Mouse (Mus musculus): Measurements from ENCODE around the gene Cox19.

The Cox19 gene

DNA sequence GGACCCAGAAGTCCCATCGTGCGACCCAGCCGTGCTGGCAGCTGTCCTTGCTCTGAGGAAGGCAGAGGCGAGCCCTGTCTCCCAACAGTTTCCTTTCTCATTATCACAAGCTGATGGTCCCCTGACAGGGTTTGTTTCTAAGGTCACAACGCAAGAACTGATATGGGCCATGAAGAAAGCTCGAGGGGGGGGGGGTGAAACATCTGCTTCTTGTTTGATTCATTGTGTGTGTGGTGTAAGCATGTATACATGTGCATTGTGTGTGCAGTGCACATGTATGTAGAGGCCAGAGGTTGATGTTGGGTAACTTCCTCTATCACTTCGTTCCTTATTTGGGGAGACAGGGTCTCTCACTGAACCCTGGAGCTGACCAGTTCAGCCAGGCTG is 23.6 kb downstream of the Cox19 start:
- DNase-seq = no peak

DNA sequence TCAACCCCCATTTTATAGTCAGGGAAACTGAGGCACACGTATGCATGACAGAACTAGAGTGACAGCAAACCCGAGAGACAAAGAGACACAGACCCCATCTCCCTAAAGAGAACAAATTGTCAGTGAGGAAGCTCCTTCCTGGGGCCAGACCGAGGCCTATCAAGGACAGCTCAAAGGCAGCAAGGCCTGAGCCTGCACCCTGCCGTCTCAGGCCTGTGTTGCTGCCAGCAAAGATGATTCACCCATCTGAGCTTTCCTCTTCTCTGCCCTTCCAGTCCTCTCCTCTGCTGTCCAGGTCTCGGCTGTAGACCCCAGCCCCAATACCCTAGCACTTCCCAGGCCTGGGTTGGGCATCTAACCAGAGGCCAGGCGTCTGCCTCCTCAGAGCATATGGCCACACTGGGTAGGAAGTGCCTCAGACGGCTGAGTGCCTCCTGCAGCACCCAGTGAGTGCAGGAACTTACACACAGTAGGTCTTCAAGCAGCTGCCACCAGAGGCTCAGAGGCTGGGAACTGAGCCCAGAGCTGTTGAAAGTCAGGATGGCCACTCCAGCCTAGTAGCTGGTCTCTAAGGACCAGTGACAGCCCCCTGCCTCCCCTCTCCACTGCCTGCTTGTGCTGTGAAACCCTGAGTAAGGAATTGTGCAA is 24.1 kb downstream of the Cox19 start:
- no peak for DNase-seq

DNA sequence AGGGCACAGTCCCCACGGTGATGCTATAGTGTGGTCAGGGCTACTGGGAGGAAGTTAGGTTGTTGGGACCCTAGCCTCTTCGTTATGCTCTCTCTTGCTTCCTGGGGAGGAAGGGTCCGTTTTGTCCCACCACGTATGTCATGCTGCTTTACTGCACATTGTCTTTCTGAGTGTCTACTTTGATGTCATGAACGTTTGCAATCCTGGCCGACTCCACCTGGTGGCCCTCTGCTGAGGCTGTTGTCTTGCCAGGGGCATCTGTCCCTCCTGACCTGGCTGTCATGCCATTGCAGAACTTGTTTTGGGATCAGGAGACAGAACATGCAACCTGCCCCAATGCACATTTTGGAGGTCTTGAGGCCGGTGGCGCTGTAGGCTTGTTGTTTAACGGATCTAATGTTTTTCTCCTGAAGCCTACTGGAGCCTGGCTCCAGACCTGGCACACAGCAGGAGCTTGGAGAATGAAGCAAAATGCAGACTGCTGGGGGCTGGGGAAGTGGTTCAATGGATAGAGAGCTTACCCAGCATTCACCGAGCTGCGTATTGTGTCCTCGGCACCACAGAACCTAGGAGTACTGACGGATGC is 25.0 kb downstream of the Cox19 start:
- no peak for DNase-seq

DNA sequence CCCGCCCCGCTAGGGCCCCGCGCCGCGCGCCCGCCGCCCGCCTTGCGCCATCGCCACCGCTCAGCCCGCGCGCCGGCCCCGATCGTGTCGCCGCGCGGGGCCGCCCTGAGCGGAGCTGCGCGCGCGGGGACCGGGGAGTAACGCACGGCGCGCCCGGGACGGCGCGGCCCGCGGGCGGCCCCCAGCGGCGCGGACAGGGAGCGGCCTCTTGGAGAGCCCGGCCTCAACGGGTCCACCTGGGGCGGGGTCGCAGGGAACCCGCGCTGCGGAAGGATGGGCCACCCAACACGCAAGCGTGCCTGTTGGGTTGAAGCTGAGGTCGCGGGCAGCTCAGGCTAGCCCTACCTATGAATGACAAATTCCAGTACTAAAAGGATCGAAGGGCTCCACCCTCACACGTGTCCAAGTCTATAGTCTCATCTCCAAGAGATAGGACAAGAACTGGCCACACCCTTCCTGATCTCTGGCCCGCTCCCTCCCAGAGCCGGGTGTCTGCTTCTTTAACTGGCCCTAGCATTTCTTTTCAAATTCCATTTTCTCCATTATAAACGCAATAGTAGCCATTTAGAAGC is 25.7 kb downstream of the Cox19 start, which contains the start of gene Adap1:
Gene Adap1, minus strand, starts transcription at position 228 of the 572 bp plus-strand sequence.
- peak; percentile 70 to 77 for DNase-seq

DNA sequence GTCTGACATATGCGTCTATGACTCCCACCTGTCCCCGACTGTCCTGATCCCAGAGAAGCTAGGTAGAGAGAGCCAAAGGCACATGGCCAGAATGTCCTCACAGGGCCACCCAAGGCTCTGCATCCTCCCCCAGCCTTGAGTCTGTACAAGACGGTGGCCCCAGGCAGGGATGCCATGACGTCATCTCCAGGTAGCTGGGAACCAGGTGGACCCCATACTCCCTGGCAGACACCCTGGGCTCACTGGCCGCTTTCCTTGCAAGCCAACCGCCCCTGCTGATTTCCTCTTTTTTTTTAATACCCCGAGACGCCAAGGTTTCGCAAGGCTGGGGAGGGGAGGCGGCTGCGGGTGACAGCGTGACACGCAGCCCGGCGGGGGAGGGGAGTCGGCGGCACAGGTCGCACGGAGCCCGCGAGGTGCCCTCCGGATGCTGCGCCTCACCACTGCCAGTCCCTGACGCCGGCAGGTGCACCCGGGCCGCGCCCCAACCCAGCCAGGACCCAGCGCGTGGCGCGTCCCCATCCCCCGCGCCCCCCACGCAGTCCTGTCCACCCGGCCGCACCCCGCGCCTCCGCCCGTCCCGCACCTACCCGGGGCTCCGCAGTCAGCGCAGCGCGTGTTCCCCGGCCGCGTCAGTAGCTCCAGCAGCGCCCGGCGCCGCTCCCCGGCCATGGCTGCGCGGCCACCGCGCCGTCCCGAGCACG is 26.4 kb downstream of the Cox19 start:
- DNase-seq = peak; percentile 36 to 56

DNA sequence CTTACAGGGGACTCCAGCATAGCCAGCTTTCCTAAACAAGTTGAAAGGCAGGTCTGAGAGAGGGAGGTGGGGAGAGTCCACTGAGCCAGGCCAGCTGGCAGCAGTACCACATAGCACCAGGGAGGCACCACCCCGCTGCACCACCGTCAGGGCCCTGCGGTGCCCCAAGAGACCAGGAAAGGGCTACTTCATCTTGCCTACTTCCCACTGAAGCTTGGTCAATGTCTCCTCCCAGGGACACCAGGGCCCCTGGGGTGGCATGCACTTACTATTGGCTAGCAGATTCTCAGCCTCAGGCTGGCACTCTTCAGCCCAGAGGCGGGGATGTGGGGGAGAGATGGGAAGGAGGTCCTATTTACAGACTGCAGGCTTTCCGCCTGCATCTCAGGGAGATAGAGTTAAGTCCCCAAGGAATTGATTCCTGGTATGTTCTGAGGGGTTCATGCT is 27.1 kb downstream of the Cox19 start:
- DNase-seq = peak; percentile 37 to 58

DNA sequence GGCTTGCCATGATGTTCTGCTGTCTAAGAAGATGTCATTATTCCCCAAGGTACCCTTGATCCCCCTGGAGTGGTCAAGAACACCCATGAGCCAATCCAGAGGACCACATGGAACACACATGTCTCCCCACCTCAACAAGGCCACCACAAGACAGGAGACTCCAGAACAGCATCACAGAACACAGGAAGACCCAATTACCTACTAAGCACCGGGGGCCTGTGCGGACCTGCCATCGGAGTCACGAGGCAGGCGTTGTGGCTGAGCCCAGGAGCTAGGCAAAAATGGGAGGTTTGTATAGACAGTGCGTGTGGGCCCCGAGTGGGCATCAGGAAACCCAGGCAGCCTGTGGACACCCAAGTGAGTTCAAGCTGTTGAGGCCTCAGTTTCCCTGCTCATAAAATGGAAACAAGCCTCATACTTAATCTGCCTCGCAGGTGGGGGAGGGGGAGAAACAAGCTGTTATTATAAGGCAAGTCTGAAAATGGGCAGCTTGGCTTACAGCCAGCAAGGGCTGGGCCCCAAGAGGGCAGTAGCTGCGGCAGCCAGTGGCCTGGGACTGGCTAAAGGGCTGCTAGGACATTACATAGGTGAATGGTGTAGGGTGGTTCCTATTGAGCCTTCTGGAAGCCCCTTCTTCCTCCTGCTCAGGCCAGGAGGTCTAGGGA is 27.8 kb downstream of the Cox19 start:
- DNase-seq = peak; percentile 56 to 67

DNA sequence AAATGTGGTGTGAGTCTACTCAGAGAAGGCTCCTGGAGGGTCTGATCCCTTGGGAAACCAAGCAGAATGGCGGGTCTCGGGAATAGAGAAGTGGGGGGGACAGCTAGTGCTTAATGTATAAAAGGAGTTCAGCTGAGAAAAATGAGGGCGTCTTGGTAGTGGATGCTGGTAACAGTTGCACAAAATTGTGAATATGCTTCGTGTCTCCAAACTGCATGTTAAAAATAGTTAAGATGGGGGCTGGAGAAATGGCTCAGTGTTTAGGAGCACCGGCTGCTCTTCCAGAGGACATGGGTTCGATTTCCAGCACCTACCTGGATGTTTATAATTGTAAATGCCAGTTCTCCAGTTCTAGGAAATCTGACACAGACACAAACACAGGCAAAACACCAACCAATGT is 29.9 kb downstream of the Cox19 start:
- DNase-seq = no peak

DNA sequence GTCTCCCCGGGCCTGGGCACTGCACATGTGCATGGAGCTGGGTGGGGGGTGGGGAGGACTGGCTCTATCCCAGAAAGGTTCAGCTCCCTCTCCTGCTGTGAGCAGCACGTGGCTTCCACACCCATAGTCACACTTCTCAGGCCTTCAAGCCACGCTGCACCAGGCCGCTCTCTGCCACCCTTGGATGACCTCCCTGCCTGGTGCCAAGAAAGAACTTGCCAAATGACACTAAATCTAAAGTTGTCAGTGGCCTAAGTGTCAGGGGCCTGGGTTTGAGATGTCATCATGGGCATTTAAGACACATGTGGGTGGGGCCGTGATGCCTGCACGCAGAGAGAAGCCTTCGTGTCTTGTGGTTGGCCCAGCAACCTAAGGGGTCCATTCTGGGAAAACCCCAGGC is 30.8 kb downstream of the Cox19 start:
- no peak for DNase-seq

DNA sequence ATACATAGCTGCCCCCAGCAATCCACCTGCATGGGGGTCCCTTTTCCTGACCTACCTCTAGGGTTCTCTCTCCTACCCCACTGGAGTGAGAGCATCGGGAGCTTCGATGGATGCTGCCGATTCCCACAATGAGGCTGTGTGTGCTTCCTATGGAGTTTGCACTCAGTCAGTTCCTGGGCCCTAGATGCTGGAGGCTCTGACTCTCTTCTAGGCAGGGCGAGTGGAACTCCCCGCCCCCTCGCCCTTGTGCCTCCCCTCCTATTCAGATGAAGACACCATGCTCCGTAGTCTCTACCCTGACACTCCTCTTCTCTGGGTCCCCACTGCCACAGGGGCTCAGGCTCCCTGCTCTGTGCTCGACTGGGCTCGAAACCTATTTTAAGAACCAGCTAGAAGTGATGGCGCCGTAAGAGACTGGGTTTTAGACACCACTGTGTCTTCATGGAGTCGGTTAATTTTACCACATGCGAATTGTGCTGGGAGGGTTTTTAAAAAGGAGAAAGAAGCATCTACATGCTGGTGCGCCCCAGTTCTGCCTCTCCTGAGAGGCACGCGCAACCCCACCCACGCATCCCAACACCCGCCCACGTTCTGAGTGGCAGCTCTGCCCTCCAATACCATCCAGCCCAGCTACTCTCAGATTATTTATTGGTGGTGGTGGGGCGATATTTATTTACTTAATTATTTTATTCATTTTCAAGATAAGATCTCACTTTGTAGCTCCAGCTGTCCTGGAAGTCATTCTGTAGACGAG is 33.3 kb downstream of the Cox19 start:
- DNase-seq = peak in 1 of 2 experiments; percentile 34

DNA sequence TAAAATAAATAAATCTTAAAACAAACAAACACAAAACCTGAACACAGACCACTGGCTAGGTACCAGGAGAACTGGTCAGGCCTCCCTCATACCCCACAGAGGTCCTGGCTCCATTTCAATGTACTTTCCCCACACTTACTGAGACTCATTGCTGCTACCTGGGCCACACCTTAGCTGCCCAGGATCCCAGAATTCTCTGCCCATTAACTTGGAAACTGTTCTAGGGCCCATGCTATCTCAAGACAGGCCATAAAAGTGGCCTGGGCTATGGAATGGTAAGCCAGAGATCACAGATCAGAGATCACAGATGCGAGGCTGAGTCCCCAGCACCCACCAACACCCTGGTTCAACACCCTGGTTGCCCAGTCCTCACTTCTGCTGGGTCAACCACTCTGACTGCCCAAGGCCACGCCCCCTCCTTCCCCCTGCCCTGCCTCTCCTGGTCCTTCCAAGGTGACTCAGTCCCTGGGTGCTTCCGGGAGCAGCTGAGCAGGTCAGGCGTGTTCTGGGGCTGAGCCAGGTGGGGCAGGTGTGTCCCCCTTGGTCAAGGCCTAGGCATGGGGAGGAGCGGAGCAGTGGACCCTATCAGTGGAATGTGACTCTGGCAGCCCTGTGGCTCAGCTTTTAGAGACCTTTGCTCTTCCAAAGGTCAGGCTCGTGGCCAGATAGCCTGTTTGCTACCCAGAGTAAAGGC is 34.1 kb downstream of the Cox19 start:
- peak; percentile 77 to 87 for DNase-seq

DNA sequence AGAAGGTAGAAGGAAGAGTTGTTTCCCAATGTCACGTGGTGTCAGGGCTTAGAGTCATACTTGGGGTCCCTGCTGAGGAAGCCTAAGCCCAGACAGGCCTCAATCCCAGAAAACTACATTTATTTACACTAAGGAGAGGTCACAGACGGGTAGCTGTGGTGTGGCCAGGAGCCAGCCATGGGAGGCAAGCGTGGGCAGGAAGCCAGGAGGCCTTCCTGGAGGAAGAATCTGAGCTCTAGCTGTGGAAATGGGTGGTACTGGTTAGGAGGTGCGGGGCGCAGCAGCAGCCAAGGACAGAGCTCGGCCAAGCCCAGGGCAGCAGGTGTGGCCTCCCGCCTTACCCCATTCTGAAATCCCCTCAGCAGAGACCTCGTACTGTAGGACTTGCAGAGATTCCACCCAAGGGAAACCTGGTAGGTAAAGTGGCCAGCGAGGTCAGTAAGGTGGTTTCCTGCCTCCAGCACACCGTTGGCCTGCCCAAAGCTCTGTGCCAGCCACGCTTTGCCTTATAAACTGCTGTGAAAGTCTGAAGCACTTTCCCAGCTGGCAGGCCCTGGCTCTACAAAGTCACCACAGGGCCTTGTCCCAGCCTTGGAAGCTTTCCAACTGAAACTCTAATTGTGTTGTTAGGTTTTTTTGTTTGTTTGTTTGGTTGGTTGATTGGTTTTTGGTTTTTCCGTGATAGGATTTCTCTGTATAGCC is 36.1 kb downstream of the Cox19 start:
- DNase-seq = no peak

DNA sequence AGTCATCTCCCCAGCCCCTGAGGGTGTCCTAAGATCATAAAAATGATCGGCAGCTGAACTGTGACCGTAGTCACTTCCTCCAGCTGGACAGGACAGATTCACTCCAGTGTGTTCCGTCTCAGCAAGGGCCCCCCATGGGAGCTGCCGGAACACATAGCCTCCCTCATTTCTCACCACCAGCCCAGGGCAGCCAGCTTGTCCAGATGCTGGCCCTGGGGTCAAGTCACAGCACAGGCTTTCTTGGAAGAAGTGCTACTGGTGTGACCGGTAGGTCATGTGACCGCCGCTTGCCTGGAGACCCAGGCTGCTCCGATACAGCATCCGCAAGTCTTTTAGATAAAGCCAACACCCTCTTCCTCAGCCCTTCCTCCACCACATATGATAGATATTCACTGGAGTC is 37.7 kb downstream of the Cox19 start:
- DNase-seq = peak; percentile 38 to 68

DNA sequence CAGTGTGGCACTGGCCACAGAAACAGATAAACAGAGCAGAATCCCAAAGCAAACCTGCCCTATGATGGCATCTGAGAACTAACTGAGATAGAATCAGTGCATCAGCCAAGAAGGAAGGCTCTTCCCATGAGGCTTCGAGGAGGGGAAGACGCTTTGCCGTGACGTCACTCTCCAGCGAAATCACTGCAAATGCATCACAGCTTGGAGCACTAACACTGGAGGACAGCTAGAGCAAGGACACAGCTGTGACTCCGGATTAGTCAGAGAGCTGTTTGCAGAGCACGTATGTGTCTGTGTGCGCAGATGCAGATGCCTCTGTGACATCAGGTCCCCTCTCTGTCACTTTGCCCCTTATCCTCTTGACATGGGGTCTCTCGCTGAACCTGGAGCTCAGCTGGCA is 39.4 kb downstream of the Cox19 start:
- DNase-seq = no peak

DNA sequence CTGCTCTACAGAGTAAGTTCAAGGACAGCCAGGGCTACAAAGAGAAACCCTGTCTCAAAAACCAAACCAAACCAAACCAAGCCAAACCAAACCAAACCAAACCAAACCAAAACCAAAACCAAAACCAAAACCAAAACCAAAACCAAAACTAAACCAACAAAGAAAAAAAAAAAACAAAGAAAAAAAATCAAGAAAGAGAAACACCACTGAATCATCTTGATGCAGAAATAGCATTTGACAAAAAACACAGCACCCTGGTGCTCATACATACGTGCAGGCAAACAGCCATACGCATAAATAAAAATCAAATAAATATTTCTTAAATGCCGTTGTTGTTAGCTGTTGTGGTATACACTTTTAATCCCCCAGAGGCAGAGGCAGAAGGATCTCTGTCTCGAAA is 40.7 kb downstream of the Cox19 start:
- DNase-seq = no peak

DNA sequence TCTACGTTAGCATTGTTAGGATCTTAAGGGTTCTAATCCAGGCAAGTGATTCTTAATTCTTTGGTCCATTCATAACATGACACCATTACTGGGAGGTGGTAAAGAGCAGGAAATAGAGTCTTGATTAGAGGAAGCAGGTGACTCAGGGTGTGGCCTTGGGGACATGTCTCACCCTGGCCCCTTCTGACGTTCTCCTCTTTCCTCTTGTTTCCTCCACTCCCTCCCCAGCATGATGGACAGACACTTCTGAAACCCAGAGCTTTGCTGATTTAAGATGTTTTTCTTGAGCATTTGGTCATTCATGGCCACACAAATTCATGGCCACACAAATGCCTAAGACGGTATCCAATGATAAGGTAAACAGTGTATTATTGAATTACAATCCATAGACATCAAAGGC is 41.3 kb downstream of the Cox19 start:
- DNase-seq = no peak

DNA sequence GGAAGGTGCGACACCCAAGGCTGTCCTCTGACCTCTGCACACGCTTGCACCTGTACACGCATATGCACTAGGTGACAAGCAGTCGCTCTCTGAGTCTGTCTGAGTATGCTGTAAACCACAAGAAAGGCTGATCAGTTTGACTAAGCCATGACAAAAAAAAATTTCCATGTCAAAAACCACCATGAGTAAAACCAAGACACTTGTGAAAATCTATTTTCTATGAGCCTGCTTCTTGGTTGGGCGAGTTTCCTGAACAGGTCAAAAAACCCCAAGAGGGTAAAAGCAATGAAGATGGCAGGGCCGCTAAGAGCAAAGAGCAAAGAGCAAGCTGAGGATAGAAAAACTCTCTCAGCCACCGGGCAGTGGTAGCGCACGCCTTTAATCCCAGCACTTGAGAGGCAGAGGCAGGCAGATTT is 47.6 kb downstream of the Cox19 start:
- DNase-seq = no peak

DNA sequence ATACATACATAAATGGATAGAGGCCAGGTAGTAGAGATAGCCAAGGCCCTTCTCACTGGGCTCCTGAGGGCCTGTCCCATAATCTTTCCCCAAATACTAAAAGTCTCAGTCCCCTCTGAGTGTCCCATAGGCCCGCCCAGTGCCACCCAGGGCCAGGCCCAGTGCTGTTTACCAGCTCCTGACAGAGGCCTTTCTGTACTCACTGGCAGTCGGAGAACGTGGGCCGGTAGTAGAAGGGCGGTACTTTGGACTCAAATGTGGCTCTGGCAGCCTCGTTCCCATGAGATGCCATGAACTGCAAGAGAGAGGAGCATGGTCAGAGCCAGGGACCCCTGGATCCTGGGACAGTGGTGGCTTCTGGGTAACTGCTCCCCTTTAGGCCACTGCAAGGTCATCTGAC is 49.1 kb downstream of the Cox19 start:
- DNase-seq = no peak

DNA sequence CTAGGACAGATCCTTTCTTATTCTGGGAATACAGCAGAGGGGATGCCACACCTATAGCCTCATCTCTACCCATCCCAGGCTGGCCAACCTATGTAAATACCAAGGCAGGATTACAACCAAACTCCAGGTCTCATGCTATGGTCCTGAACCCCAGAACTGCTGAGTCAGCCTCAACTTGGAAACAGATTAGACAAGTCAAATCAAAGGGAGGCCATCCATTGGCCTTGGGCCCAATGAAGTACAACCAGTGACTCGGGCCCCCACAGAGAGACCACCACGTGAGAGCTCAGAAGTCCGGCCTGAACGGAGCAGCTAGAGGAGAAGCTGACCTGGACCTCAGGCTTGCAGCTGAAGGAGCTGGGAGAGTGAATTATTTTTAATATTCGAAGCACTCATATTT is 53.5 kb downstream of the Cox19 start:
- DNase-seq = no peak

DNA sequence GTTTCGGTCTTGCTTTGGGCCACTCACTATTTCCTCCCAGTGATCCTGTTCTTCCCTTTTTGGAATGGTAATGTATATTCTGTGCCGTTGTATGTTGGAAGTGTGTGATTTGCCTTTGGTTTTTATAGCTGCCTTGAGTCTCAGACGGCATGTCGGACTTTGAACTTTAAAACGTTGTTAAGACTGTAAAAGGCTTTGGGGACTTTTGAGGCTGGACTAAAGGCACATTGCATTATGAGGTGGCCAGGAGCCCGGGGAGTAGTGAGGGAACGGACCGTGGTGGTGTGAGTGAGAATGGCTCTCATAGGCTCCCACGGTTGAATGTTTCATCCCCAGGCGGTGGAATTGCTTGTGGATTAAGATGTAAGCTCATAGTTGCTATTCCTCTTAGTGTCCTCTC is 54.1 kb downstream of the Cox19 start:
- DNase-seq = no peak

DNA sequence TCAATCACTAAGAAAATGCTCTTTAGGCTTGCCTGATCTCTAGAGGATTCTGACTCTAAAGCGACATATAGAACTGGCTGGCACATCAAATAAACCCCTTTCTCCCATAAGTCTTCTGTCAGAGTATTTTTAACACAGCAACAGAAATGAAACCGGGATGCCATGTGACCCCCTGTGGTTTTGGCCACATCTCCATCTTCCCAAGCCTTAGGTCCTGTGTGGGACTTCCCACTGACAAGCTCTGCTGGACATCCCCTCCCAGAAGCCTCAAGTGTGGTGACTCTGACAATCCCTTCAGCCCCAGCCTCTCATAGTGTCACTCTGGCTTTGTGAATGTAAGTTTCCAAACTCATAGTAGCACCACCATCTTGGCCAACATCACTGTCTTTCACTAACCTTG is 57.1 kb downstream of the Cox19 start:
- DNase-seq = no peak
